Mouse (Mus musculus) common myeloid progenitor, adult 5-6 weeks (primary cell): ENCODE results near the gene Smyd3. TPM values are rescaled to one million over a fixed set of nuclear protein-coding genes. Genes with fewer than 3 reads are reported as not detected.
"Not testable (repeated sequence)": the region's sequence is repeated elsewhere in the genome, so short reads cannot be mapped to it uniquely, and the experiment has no call there.

Source experiments
- ATAC-seq: replicated peaks from 2 replicates; pipeline ENCODE4 v1.8.0; 2016; ENCODE audit warnings: low read depth, mild to moderate bottlenecking, moderate TSS enrichment, inconsistent platforms; ENCODE audit not compliant: poor library complexity, severe bottlenecking
- total RNA-seq: library from RNA; stranded (forward); fragments of 200-1000, 187-1606 nt; gene quantifications from 2 replicates; pipeline ENCODE4 v1.2.3, GENCODE M21; 2017

The Smyd3 gene
- total RNA-seq, 1 experiment from 2014 or later: 41.1 TPM

DNA sequence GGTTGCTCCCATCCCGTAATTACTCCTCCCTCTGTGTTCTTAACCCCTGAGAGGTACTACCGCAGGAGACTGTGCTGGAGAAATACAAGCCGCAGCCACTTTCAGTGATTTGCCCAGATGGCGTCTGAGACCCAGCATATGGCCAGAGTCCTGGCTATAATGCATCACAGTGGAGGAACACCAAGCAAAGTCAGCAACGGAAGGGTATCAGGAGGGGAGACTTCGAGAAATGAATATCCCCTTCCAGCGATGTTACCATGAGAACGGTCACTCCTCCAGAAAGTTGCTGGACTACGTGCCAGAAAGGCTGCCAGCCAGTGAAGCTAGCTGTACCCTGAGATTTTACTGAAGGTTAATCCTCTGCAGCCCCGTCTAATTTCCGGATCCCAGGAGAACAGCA, 325.1 kb downstream of the Smyd3 start:
- no peak for ATAC-seq

DNA sequence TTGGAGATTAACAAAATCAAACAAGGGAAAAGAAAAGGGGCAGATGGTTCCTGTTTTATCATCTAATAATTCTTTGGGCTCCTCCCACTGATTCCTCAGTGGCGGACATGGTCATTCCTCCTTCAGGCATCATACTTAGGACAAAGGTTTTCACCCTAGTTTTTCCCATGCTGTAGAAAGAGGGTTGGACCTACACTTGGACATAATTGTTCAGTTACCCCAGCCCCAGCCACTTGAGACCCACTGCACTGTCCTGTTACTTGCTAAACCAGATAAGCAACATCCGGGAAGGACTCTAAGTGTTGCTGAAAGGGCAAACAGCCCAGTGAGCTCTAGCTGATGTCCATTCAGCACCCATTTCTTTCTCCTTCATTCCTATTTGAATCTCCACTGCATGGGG, 327.0 kb downstream of the Smyd3 start:
- no peak for ATAC-seq

DNA sequence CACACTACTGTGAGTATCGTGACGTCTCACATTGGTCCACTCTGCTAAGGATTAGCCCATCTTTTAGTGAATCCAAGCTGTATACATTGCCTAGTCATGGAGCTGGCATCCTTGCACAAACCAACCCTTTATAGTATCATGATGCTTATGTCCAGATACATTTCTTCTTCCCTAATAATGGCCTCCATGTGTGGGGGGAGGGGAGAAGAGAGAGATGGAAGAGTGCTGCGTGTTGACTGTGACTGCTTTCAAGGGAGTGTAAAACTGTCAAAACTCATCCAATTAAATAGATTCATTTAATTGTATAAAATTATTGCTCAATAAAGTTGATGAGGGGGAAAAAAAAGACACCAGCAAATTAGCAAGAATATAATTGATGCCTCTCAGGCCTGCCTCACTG, 330.7 kb downstream of the Smyd3 start:
- no peak for ATAC-seq

GRCm38 (mm10) chr1:179184631-179185030, 333.2 kb downstream of the Smyd3 start:
- ATAC-seq: no peak

DNA sequence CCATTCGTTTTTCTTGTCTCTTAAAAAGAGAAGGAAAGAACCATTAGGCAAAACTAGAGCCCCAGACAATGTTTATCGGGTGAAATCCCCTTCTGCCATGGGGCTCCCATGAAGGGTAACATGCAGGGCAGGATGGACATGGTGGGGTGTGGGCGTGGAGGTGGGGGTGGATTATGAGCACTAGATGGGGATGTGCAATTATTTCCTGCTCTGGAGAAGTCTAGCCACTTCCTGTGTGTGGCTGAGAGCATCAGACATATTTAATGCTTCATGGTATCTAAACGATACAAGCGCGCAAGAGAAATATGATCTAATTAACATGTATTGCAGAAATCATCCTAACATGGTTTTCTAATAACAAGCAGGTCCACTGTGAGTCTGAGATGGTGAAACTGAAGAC, 334.3 kb downstream of the Smyd3 start:
- ATAC-seq: 0 out of 2 replicates have a peak, but pooled peaks have one; percentile 8

GRCm38 (mm10) chr1:179180546-179180945, 337.3 kb downstream of the Smyd3 start:
- ATAC-seq: no peak

- ATAC-seq: no peak
Measured at GRCm38 (mm10) chr1:179176861-179177658, 340.8 kb downstream of the Smyd3 start.

DNA sequence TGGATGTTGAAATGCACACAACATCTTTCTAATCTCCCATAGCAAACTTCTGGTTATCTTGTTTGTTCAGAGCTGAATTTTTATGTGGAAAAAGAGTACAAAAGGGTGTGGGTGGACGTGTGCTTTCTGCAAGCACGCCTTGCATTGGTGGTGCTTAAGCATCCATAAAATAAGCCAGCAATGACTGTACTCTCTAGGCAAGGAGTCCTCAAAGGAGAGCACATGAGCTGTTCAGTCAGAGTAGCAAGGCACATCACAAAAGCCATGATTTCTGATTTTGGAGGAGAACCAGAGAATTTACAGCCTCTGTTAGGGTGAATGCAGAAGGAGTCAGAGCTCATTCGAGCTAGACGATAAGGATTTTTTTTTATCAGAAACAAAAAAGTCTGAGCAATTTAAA, 343.6 kb downstream of the Smyd3 start:
- ATAC-seq: no peak

GRCm38 (mm10) chr1:179170555-179170954, 347.3 kb downstream of the Smyd3 start:
- ATAC-seq: no peak

DNA sequence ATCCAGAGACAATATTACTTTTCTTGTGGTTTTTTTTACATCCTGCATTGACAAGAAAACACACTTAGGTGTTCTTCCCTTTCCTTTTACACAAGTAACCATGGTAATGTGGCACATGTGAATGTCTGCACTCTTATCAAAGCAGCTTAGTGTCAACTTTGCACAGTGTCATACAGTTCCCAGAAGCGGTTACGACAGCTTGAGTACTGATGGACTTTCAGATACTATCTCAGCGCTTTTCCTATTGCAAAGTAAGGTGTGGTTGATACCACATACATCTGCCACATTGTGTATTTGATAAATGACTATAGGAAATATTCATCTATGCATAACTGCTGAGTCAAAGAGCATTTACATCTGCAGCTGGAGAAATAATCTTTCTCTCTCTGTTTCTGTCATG, 348.1 kb downstream of the Smyd3 start:
- peak; percentile 92 for ATAC-seq

GRCm38 (mm10) chr1:179169161-179169560, 348.7 kb downstream of the Smyd3 start:
- no peak for ATAC-seq

GRCm38 (mm10) chr1:179164219-179164618, 353.6 kb downstream of the Smyd3 start:
- not testable (repeated sequence) for ATAC-seq

DNA sequence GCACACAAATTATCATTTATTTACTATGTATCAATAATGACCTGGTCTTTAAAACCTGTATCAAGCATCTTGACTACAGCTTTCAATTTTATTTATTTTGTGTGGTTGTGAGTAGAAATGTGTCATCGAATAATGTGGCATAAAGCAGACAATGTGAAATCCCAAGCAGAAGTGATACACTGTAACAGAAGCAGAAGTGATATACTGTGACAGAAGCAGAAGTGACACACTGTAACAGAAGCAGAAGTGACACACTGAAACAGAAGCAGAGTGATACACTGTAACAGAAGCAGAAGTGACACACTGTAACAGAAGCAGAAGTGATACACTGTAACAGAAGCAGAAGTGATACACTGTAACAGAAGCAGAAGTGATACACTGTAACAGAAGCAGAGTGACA, 355.1 kb downstream of the Smyd3 start:
- ATAC-seq: 0 out of 2 replicates have a peak, but pooled peaks have one; percentile 39

DNA sequence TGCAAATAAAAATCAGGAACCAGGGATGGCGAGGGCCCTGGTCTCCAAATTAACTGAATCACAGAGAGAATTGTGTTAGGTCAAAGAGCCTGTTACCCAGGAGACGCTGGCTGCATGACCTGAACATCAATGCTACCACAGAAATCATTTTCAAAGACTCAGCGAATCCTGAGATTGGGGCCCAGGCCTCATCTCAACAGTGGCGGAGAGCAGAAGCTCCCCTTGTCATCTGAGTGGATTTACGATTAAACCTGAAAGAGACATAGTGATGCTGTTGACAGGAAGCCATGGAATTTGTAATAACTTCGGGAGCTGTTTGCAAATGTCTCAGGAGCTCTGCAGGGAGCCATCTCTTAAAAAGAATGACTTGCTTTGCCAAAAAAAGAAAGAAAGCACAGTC, 355.9 kb downstream of the Smyd3 start:
- ATAC-seq: no peak

GRCm38 (mm10) chr1:179160697-179161096, 357.1 kb downstream of the Smyd3 start:
- ATAC-seq: no peak

DNA sequence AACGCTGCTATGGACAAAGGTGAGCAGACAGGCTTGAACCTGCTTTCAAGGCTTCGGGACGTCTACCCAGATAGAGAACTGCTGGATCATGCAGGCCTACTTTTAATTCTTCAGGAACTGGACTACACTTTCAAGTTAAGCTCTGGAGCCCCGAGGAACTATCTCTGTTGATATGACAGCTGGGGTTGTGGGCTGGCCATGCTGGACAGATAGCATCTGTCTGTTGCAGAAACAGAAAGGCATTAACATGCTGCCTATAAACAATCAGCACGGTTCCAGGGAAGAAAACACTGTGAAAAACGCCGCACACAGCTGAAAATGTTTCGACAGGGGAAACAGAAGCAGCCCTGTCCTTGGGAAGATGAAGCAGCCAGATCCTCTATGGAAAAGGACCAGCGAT, 365.5 kb downstream of the Smyd3 start:
- no peak for ATAC-seq

GRCm38 (mm10) chr1:179151275-179151674, 366.6 kb downstream of the Smyd3 start:
- ATAC-seq: no peak

GRCm38 (mm10) chr1:179149468-179150140, 368.2 kb downstream of the Smyd3 start:
- peak; percentile 50; the same call in 1 of the 2 replicates for ATAC-seq

- no peak for ATAC-seq
Measured at GRCm38 (mm10) chr1:179146730-179147167, 371.1 kb downstream of the Smyd3 start.

DNA sequence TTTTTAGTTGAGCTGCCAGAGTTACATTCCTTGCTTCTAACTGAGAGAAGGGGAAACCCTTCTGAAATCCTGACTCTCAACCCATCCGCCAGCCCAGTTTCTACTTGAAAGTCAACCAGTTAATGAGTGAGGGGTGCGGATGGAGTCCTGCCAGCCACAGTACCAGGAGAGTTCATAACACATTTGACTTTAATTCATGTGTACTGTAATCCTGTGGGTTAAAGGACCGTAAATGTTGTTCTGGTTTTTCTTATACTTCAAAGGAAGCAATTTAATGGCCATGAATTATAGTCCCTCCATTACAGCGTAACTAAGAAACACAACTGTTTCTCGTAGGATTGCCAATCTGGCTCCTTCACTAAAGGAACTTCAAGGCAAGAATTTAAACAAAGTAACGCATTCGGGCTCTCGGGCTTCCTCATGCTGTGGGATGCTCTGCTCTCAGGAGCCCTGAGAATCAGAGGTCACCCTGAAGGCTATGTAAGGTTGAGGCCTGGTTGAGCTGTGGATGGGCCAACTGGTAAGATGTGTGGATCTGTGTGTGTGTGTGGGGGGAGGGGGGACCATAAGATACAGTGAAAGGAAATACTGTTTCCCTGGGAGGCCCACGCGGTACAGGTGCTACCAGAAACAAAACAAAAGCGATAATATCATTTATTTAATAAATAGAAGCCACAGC, 374.5 kb downstream of the Smyd3 start:
- no peak for ATAC-seq

DNA sequence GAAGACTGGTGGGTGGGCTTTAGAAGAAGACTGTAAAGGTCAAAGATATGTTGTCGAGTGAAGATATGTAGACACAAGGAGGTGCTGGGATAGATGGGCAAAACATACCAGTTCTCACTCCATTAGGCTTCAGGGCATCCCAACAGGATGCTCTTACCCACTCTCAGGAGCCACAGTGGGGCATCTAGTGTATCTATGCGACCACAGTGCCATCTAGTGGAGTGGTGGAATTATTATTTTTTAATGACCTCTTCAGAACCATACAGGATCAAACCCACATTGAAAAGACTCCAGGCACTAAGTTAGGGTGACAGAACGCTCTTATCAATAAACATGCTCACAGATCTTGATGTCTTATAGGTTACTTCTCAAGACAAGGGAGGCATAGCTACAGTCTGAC, 375.7 kb downstream of the Smyd3 start:
- ATAC-seq: peak; percentile 88
